ENCODE assay signal across 10 mouse cellular contexts in genomic region chr2:131546745-131547408, GRCm38 (mm10). TPM values are rescaled to one million over a fixed set of nuclear protein-coding genes. Genes with fewer than 3 reads are reported as not detected.
A peak's percentile ranks its signal among the peaks of the same experiment; 100 is the strongest.
DNase-seq lines count a peak whose midpoint lies in the region; ATAC-seq and TF ChIP-seq lines count a peak whose summit lies in the region.
"Had no signal": no experiment of that assay in that cellular context is flagged by ENCODE, and none has a peak within 500 bp of the region (broad histone marks: within the 10 kb centered on the region; RNA-seq: fewer than 3 reads in every experiment).

No protein-coding gene starts in this region.

- no peaks in the 10 kb centered on the region for H3K36me3 ChIP-seq in hindbrain, postnatal 0 days (ENCODE audit: insufficient read depth, low read length)
- no peaks in the 10 kb centered on the region for H3K36me3 ChIP-seq in neural tube, embryonic 13.5 days

- no peak for TF ChIP-seq CTCF in hindbrain, postnatal 0 days (IDR thresholded peaks at IDR 0.05; ENCODE audit: low read depth)

- no peak overlapping the region for H3K9ac ChIP-seq in hindbrain, postnatal 0 days (replicated peaks; ENCODE audit: low read length)
- no peak overlapping the region for H3K9ac ChIP-seq in neural tube, embryonic 13.5 days

- H3K27ac ChIP-seq in hindbrain, postnatal 0 days = no peak overlapping the region
- no peak overlapping the region for H3K27ac ChIP-seq in neural tube, embryonic 13.5 days (replicated peaks)

- peak overlapping the region; percentile 34; the same call in 1 of the 2 replicates for H3K4me3 ChIP-seq in hindbrain, postnatal 0 days (ENCODE audit: low read length)
- H3K4me3 ChIP-seq in neural tube, embryonic 13.5 days = peak overlapping the region; percentile 43; the same call in 1 of the 2 replicates

- DNase-seq in frontal cortex, postnatal 25 days (ENCODE audit: low spot score in 2 of 2) = no peak
- DNase-seq in retina, embryonic 14.5 days (ENCODE audit: low spot score) = peak; percentile 37
- DNase-seq in retina, postnatal 1 day = no peak
- peak; percentile 39 for DNase-seq in hindbrain, postnatal 0 days (ENCODE audit: low spot score)
- no peak for DNase-seq in cerebellum, adult 11 months
- DNase-seq in urinary bladder, postnatal 10 days (ENCODE audit: low spot score) = no peak
- DNase-seq: kidney, adult 11 months had no signal

- H3K9me3 ChIP-seq in hindbrain, postnatal 0 days (ENCODE audit: low read length) = no peaks in the 10 kb centered on the region
- H3K9me3 ChIP-seq in neural tube, embryonic 13.5 days = no peaks in the 10 kb centered on the region

- H3K27me3 ChIP-seq in hindbrain, postnatal 0 days (ENCODE audit: insufficient read depth, low read length) = peaks cover 13% of the 10 kb centered on the region
- H3K27me3 ChIP-seq in neural tube, embryonic 13.5 days = peaks cover 66% of the 10 kb centered on the region

- 12% methylated on average over 19 of the region's 19 CpGs for WGBS in hindbrain, postnatal 0 days
- 15% methylated on average over 19 of the region's 19 CpGs for WGBS in neural tube, embryonic 13.5 days

- peak overlapping the region; percentile 67 for H3K4me2 ChIP-seq in hindbrain, postnatal 0 days (ENCODE audit: low read depth, low read length)
- peak overlapping the region; percentile 70 for H3K4me2 ChIP-seq in neural tube, embryonic 13.5 days

- peak; percentile 35 for ATAC-seq in frontal cortex, adult (ENCODE audit: low TSS enrichment)
- ATAC-seq in hindbrain, postnatal 0 days = no peak
- ATAC-seq in neural tube, embryonic 13.5 days (ENCODE audit: low read depth) = no peak

- peaks cover 4% of the 10 kb centered on the region for H3K4me1 ChIP-seq in hindbrain, postnatal 0 days (ENCODE audit: insufficient read depth, low read length)
- peaks cover 19% of the 10 kb centered on the region for H3K4me1 ChIP-seq in neural tube, embryonic 13.5 days (replicated peaks)

RNA-seq across cellular contexts. Expression of gene Adra1d, which starts 15.2 kb away (rescaled TPM):
- total RNA-seq in hindbrain, postnatal 0 days (2014; rRNA removed) = 4.1 and 5.1 TPM in 2 replicates
- 0.81 and 0.84 TPM in 2 replicates for polyA plus RNA-seq in hindbrain, postnatal 0 days (2015; fragmentation: Nextera tagmentation; extraction: Ambion mirVana)
- 0.21 and 0.27 TPM in 2 replicates for polyA plus RNA-seq in neural tube, embryonic 13.5 days (2015; fragmentation: Nextera tagmentation; extraction: Ambion mirVana)
- total RNA-seq: neutrophil, adult 5-6 weeks had no signal

RNA-seq across cellular contexts. Expression of gene Smox, which starts 55.6 kb away (rescaled TPM):
- 214 and 230 TPM in 2 replicates for total RNA-seq in hindbrain, postnatal 0 days (2014; rRNA removed)
- 94.2 and 103 TPM in 2 replicates for polyA plus RNA-seq in hindbrain, postnatal 0 days (2015; fragmentation: Nextera tagmentation; extraction: Ambion mirVana)
- 46.9 and 50.4 TPM in 2 replicates for polyA plus RNA-seq in neural tube, embryonic 13.5 days (2015; fragmentation: Nextera tagmentation; extraction: Ambion mirVana)

Comparison
In these comparisons a context has a peak if more than half of its experiments do, and no peak if none do; other contexts are left out.
1. DNase-seq: peak in retina, embryonic 14.5 days (single experiment) and hindbrain, postnatal 0 days (single experiment); none in frontal cortex, postnatal 25 days (0 of 2), retina, postnatal 1 day (single experiment), cerebellum, adult 11 months (single experiment) and urinary bladder, postnatal 10 days (single experiment).